Mouse (Mus musculus) mouse embryonic stem cell (cell line): ENCODE data around the gene Farp1.
"Not testable (repeated sequence)": the region's sequence is repeated elsewhere in the genome, so short reads cannot be mapped to it uniquely, and the experiment has no call there.

Source experiments
- in situ Hi-C, 2 experiments: fragments of 300-500 bp; cut with MboI; formaldehyde crosslinking; loops; 1 replicate in 1 of 2; 3 replicates in 1 of 2; pipeline ENCODE4 v1.14.3; 2019 to 2020; ENCODE audit warnings: low sequenced_read_pairs in 2 of 2, low pct_unique_long_range_greater_than_20kb in 1 of 2, mixed read lengths in 1 of 2; ENCODE audit not compliant: unreplicated experiment in 1 of 2

Gene Farp1

GRCm38 (mm10) chr14:121124409-121125010 is 89.5 kb downstream of the Farp1 start:
- in situ Hi-C loops: no loop called here

GRCm38 (mm10) chr14:121125651-121126050 is 90.7 kb downstream of the Farp1 start:
- in situ Hi-C loops: no loop called here

GRCm38 (mm10) chr14:121126291-121126690 is 91.3 kb downstream of the Farp1 start:
- in situ Hi-C loops: no loop called here

DNA sequence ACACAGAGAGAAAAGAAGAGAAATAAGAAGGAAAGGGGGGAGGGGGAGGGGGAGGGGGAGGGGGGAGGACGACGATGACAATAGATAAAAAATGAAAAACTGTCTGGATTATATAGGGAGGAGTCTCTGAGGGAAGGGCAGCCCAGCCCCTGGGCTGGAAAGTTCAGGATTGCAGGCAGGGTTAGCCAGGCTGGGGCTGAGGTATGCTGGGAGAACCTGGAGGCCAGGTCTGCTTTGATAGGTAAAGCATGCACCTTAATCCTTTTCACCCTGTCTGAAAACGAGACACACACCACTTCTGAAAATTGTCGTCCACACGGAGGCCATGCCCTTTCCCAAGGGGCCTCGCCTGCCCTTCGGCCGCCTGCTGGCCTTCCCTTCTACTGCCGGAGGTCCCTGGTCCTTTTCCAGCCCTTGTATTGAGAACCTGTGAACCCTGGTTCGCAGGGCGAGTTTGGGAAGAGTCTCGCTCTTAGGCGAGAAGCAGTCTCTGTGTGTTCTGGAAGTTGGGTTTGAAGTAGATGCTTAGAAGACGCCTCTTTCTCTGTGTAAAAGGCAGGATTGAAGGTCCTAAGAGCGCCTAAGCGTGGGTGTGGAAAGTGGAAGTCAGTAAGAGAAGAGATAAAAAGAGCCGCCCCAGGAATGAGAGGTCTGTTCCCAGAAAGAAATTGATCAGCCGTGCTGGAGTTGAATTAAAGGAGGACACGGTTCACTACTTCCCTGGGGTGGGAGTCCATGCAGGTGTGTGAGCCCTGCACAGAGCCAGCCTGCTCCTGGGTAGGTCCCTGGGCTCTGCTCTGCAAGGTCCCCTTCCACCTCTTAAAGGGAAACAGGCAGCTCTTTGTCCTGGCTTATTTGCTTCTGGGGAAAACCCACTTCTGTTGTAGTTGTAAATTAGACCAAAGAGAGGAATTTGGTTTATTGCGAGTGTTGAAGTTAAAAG is 94.1 kb downstream of the Farp1 start:
- in situ Hi-C loops: no loop called here

DNA sequence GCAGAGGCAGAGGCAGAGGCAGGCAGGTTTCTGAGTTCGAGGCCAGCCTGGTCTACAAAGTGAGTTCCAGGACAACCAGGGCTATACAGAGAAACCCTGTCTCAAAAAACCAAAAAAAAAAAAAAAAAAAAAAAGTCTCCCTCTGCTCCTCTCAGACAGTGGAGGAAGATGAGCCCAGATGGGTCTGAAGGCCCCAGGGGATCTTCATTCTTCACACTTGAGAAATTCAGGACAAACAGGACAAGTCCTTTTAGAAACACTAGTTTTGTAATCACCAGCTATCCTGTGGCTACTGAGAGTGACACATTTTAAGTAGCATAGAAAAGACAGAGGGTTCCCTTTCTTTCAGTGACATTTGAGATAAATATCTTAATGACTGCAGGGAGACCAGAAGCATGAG is 95.4 kb downstream of the Farp1 start:
- in situ Hi-C loops: not testable (repeated sequence)

DNA sequence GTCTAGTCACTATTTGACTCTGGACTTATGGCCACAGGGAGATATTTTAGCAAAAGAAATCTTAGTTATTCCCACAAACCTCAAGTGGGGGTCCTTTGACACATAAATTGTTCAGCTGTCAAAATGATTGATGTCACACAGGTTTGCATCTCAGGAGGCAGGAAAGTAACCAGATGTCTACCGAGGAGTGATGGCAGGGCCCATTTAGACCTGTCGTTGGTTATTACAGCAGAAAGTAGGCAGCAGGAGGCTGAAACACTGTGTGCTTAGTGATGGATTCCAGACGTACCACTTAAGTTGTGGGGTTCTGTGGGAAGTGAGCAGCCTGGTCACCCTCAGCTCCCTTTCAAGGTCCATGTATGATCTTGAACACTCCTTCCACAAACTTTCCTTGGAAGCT is 99.4 kb downstream of the Farp1 start:
- in situ Hi-C loops: no loop called here

GRCm38 (mm10) chr14:121143831-121144455 is 108.9 kb downstream of the Farp1 start:
- in situ Hi-C loops: no loop called here

GRCm38 (mm10) chr14:121144496-121144895 is 109.5 kb downstream of the Farp1 start:
- in situ Hi-C loops: no loop called here

- in situ Hi-C loops: no loop called here
Measured at GRCm38 (mm10) chr14:121145291-121145690, 110.3 kb downstream of the Farp1 start.

GRCm38 (mm10) chr14:121145698-121146097 is 110.7 kb downstream of the Farp1 start:
- in situ Hi-C loops: no loop called here

GRCm38 (mm10) chr14:121146213-121146612 is 111.2 kb downstream of the Farp1 start:
- in situ Hi-C loops: no loop called here

- in situ Hi-C loops: no loop called here
Measured at GRCm38 (mm10) chr14:121147026-121147425, 112.0 kb downstream of the Farp1 start.

- in situ Hi-C loops: no loop called here
Measured at GRCm38 (mm10) chr14:121148088-121148785, 113.2 kb downstream of the Farp1 start.

- in situ Hi-C loops: no loop called here
Measured at GRCm38 (mm10) chr14:121149984-121150383, 115.0 kb downstream of the Farp1 start.

GRCm38 (mm10) chr14:121151837-121152236 is 116.8 kb downstream of the Farp1 start:
- in situ Hi-C loops: no loop called here

DNA sequence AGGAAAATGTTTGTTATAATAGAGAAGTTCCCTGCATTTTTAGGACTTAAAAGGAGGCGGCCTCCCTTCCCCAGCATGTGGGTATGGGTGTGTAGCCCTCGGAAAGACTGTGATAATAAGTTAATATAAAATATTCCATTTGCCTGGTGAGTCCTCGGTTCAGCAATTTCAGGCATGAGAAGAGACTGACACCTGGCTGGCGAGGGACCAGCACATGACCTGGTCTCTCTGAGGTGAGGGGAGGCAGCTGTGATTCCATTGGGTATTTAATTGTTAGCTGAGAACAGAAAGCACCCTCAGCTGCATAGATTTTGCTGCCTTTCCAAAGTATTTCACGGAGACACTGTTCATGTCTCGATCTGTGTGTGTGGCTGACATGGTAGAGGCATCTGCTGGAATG is 117.8 kb downstream of the Farp1 start:
- in situ Hi-C loops: no loop called here

- in situ Hi-C loops: no loop called here
Measured at GRCm38 (mm10) chr14:121153260-121153659, 118.3 kb downstream of the Farp1 start.

DNA sequence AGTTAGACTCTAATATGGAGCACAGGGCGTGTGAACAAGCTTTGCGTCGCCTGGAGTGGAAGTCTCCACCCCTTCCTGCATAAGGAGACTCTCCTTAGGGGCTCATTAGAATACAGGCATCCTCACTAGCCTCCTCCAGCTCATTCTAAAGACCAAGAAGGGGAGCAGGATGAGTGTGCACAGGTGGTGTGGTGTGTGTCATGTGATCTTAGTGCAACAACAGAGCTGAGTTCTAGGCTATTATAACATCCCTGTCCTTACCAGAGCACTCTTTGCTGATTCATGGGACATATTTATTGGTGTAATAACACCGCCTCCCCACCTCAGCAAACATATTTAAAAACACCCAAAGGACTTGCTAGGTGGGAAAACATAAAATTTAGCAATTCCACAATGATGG is 120.2 kb downstream of the Farp1 start:
- in situ Hi-C loops: no loop called here

- in situ Hi-C loops: no loop called here
Measured at GRCm38 (mm10) chr14:121158616-121159015, 123.6 kb downstream of the Farp1 start.
